Mouse (Mus musculus): ENCODE data around the gene Zfp683. TPM values are rescaled to one million over a fixed set of nuclear protein-coding genes. Genes with fewer than 3 reads are reported as not detected.

The Zfp683 gene
- not detected in 4 replicates for total RNA-seq (2023)

GRCm38 (mm10) chr4:134053538-134053937, at the start of gene Zfp683:
Zfp683 (plus strand) TSS chr4:134053838.

GRCm38 (mm10) chr4:134018779-134019145, 34.9 kb upstream of the Zfp683 start, which contains the start of gene Lin28a:
Lin28a (minus strand) TSS chr4:134018841.

GRCm38 (mm10) chr4:134060135-134060865, 6.7 kb downstream of the Zfp683 start, which contains the start of gene Crybg2:
Crybg2 (plus strand) TSS chr4:134060815.

GRCm38 (mm10) chr4:134094923-134095547, 41.4 kb downstream of the Zfp683 start, which contains the start of gene Cd52:
Cd52 (minus strand) TSS chr4:134095082.

GRCm38 (mm10) chr4:134101979-134102741, 48.5 kb downstream of the Zfp683 start, which contains the start of gene Ubxn11:
Ubxn11 (plus strand) TSS chr4:134102570.

Other genes starting within 250 kb of the Zfp683 start
- gene Rps6ka1, start 166.0 kb upstream of the Zfp683 start, total RNA-seq (2023) = 69.7 to 87.8 TPM (median 78.9 TPM) in 4 replicates
- 307 to 323 TPM (median 317 TPM) in 4 replicates for gene Hmgn2, start 85.2 kb upstream of the Zfp683 start, total RNA-seq (2023)
- 26.2 to 33.2 TPM (median 31.3 TPM) in 4 replicates for gene Dhdds, start 52.9 kb upstream of the Zfp683 start, total RNA-seq (2023)
- not detected in 4 replicates for gene Lin28a, start 35.0 kb upstream of the Zfp683 start, total RNA-seq (2023)
- 8.5 to 12.5 TPM (median 10.6 TPM) in 4 replicates for gene Crybg2, start 7.0 kb downstream of the Zfp683 start, total RNA-seq (2023)
- gene Cd52, start 41.2 kb downstream of the Zfp683 start, total RNA-seq (2023) = 1,472 to 1,719 TPM (median 1,551 TPM) in 4 replicates
- gene Ubxn11, start 48.7 kb downstream of the Zfp683 start, total RNA-seq (2023) = 42.9 to 49.3 TPM (median 46.2 TPM) in 4 replicates
- gene Sh3bgrl3, start 75.0 kb downstream of the Zfp683 start, total RNA-seq (2023) = 609 to 689 TPM (median 657 TPM) in 4 replicates
- gene Cep85, start 133.3 kb downstream of the Zfp683 start, total RNA-seq (2023) = 18.4 to 30.3 TPM (median 22.9 TPM) in 4 replicates
- gene Gm7534, start 149.2 kb downstream of the Zfp683 start, total RNA-seq (2023) = not detected in 4 replicates
- gene Catsper4, start 173.5 kb downstream of the Zfp683 start, total RNA-seq (2023) = not detected in 4 replicates
- 0.69 TPM in 1 of 4 replicates, not detected in the others for gene Cnksr1, start 184.6 kb downstream of the Zfp683 start, total RNA-seq (2023)
- gene E130218I03Rik, start 189.8 kb downstream of the Zfp683 start, total RNA-seq (2023) = not detected in 4 replicates
- gene Zfp593, start 191.8 kb downstream of the Zfp683 start, total RNA-seq (2023) = 25.1 to 28.5 TPM (median 27.5 TPM) in 4 replicates
- not detected in 4 replicates for gene Gm30191, start 193.1 kb downstream of the Zfp683 start, total RNA-seq (2023)
- not detected in 4 replicates for gene Grrp1, start 200.3 kb downstream of the Zfp683 start, total RNA-seq (2023)
- gene Pdik1l, start 234.1 kb downstream of the Zfp683 start, total RNA-seq (2023) = 9.3 to 13.0 TPM (median 11.1 TPM) in 4 replicates

All from B cell, adult 62 days (primary cell).